Mouse (Mus musculus): ENCODE data around the gene Ntsr1. TPM values are rescaled to one million over a fixed set of nuclear protein-coding genes. Genes with fewer than 3 reads are reported as not detected.

The Ntsr1 gene
- polyA plus RNA-seq (2012; rRNA removed; ENCODE audit: low replicate concordance) = not detected in 2 replicates

DNA sequence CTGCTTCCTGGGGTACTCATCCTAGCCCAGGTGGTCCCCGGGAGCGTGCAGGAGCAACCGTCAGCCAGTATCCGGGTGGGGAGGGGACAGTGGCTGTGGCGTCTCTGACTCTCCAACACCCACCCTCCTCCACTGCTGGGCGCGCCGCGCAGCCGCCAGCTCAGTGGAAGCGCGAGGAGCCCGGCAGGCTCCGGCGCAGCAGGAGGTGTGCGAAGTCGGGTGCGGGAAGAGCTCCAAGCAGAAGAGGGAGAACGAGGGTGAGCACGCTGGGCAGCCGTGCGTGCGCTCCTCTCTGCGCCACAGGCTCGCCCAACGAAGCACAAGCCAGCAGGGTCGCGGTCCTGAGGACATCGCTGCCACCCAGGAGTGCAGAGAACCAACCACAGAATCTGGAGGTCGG, at the start of gene Ntsr1:
Gene Ntsr1 (plus strand): TSS at position 236 of the 400 bp plus-strand sequence.

DNA sequence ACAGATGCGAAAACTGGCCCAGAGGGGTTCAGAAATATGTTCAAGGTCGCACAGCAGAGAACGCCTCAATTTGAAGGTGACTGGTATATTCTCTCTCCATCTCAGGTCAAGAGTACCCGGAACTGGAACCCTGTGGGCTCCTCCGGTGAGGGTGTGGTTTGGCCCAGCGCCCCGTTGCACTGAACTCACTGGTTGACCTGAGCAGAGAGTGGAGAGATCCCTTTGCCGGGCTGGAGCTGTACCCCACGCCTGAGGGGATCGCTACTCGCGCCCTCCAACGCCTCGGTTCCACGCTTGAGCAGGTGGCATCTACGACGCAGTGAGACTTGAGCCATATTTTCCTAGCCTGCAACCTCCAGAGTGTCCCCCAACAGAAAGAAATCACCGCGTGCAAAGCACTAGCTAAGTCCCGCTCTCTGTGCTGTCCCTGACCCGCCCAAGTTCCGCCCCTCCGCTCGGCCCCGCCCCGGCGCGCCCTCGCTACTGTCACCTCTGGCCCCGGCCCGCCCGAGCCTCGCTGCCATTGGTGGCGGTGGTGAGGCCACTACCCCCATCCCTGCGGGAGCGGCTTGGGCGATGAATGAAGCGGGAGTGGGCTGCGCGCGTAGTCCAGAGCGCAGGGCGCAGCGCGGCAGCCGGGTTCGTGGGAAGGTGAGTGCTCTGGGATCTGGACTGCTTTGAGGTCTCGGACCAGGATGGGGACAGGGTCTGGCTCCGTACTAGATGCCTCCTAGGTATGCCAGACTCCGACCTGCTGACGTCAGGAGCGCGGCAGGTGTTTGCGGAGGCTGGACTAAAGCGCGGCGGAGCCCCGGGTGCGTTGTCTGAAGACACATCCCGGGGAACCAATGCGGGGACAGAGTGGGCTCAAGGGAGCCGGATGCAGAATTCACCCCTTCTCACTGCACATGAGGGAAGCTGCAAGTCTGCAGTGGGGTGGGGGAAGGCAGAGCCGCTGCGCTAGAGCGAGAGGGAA, 43.8 kb upstream of the Ntsr1 start, which contains the start of gene Slco4a1:
Gene Slco4a1 (plus strand): TSS at position 523 of the 976 bp plus-strand sequence.

DNA sequence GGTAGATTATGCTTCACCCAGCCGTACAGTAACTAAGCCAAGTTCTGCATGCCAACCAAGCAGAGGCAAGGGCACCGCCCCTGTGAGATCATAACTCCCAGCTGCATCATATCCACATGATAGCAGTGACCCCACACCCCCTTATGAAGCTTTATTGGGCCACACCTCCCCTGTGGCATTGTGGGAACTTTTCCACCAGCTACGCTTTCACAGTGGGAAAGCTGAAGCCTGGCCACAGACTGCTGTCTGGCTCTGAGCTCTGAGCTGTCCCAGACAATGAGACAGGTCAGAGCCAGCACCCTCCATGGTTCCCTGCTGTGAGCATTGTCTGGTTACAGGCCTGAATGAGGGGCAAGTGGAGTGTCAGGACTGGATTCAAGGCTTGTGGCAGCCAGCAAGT, 81.2 kb downstream of the Ntsr1 start, which contains the start of gene Mrgbp:
Gene Mrgbp (plus strand): TSS at position 303 of the 400 bp plus-strand sequence.

DNA sequence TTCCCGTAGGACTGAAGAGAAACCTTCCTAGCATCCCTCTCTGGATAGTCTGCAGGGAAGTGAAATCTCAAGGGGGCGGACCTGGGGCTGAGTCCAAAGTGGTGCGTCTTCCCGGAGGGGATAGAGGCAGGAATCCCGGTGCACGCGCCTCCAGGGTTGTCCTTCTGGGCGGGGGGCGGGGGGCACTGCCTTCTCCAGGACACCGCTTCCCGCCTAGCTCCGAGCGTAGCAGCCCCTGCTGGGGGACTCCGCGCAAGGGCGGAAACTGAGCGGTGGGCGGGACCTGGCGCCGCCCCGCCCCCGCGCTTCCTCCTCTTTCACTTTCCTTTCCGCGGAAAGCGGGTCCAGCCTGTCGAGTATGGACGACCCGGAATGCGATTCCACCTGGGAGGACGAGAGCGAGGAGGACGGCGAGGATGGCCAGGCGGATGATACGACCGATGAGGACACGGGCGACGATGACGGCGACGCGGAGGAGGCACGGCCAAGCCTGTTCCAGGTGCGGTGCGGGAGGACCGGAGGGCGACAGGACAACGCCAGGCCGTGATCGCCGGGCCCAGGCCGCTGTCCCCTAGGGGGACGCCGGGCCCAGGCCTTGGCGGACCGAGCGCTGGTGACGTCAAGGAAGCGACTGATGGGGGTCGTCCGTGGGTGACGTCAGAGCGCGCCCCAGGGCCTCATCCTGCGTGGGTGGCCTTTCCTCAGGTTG, 89.5 kb downstream of the Ntsr1 start, which contains the start of gene Ogfr:
Gene Ogfr (plus strand): TSS at position 123 of the 709 bp plus-strand sequence.

Other genes with a start within 250 kb of the Ntsr1 start
- 2,351 and 3,651 TPM in 2 replicates for gene Rps21, start 242.6 kb upstream of the Ntsr1 start, polyA plus RNA-seq (2012; rRNA removed; ENCODE audit: low replicate concordance)
- gene Cables2, start 226.5 kb upstream of the Ntsr1 start, polyA plus RNA-seq (2012; rRNA removed; ENCODE audit: low replicate concordance) = 28.6 and 39.3 TPM in 2 replicates
- 1.8 and 2.4 TPM in 2 replicates for gene Rbbp8nl, start 210.1 kb upstream of the Ntsr1 start, polyA plus RNA-seq (2012; rRNA removed; ENCODE audit: low replicate concordance)
- gene Gata5, start 165.3 kb upstream of the Ntsr1 start, polyA plus RNA-seq (2012; rRNA removed; ENCODE audit: low replicate concordance) = not detected in 2 replicates
- gene Slco4a1, start 43.7 kb upstream of the Ntsr1 start, polyA plus RNA-seq (2012; rRNA removed; ENCODE audit: low replicate concordance) = 3.4 and 4.0 TPM in 2 replicates
- gene Mrgbp, start 81.3 kb downstream of the Ntsr1 start, polyA plus RNA-seq (2012; rRNA removed; ENCODE audit: low replicate concordance) = 24.8 and 28.3 TPM in 2 replicates
- gene Ogfr, start 89.3 kb downstream of the Ntsr1 start, polyA plus RNA-seq (2012; rRNA removed; ENCODE audit: low replicate concordance) = 26.0 and 34.5 TPM in 2 replicates
- gene Col9a3, start 97.8 kb downstream of the Ntsr1 start, polyA plus RNA-seq (2012; rRNA removed; ENCODE audit: low replicate concordance) = 2.9 and 6.2 TPM in 2 replicates
- 0.14 TPM in 1 of 2 replicates, not detected in the other for gene Tcfl5, start 142.7 kb downstream of the Ntsr1 start, polyA plus RNA-seq (2012; rRNA removed; ENCODE audit: low replicate concordance)
- gene Dido1, start 210.0 kb downstream of the Ntsr1 start, polyA plus RNA-seq (2012; rRNA removed; ENCODE audit: low replicate concordance) = 11.9 and 18.3 TPM in 2 replicates
- gene Gid8, start 210.1 kb downstream of the Ntsr1 start, polyA plus RNA-seq (2012; rRNA removed; ENCODE audit: low replicate concordance) = 20.8 and 40.7 TPM in 2 replicates
- 36.7 and 46.3 TPM in 2 replicates for gene Slc17a9, start 225.3 kb downstream of the Ntsr1 start, polyA plus RNA-seq (2012; rRNA removed; ENCODE audit: low replicate concordance)

Measured in mammary gland, adult 2 months (tissue).